In the genomic region with DNA sequence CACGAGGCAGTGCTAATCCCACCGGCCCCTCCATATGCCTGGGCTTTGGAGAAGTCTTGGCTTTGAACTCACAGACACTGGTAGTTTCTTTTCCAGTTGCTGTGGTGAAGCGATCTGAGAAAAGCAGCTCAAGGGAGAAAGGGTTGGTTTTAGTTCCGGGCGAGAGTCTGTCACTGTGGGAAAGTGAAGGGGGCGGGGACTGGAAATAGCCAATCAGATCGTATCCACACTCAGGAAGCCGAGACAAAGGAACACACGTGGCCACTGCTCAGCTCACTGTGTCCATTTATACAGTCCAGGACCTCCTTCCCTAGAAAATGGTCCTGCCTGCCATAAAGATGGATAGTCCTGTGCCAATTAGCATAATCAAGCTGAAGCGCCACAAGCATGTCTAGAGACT, we compare ENCODE assay signal across 18 mouse cellular contexts. TPM values are rescaled to one million over a fixed set of nuclear protein-coding genes. Genes with fewer than 3 reads are reported as not detected.
DNase-seq lines count a peak whose midpoint lies in the region; ATAC-seq and TF ChIP-seq lines count a peak whose summit lies in the region.
"Had no signal": no experiment of that assay in that cellular context is flagged by ENCODE, and none has a peak within 500 bp of the region (broad histone marks: within the 10 kb centered on the region; RNA-seq: fewer than 3 reads in every experiment).

No protein-coding gene starts in this region.

- WGBS in forebrain, embryonic 10.5 days, result 86% methylated on average over 10 of the region's 10 CpGs
- WGBS in forebrain, embryonic 12.5 days, result 82% methylated on average over 10 of the region's 10 CpGs
- WGBS in hindbrain, postnatal 0 days, result 65% methylated on average over 10 of the region's 10 CpGs
- 59% methylated on average over 10 of the region's 10 CpGs for WGBS in hindbrain, embryonic 16.5 days
- WGBS in forebrain, postnatal 0 days, result 58% methylated on average over 10 of the region's 10 CpGs
- 83% methylated on average over 10 of the region's 10 CpGs for WGBS in kidney, embryonic 16.5 days

- no peak for ATAC-seq in forebrain, embryonic 12.5 days (ENCODE audit: low FRiP score)
- peak; percentile 58; the same call in 1 of the 2 replicates for ATAC-seq in hindbrain, postnatal 0 days
- ATAC-seq in hindbrain, embryonic 16.5 days, result no peak
- 0 out of 2 replicates have a peak, but pooled peaks have one; percentile 27 for ATAC-seq in forebrain, postnatal 0 days
- no peak for ATAC-seq in kidney, embryonic 16.5 days (ENCODE audit: low FRiP score, low TSS enrichment)
- ATAC-seq: inflammation-experienced regulatory T-cells, adult 6 months had no signal

- 0 out of 2 replicates have a peak overlapping the region, but pooled peaks have one; percentile 8 for H3K27ac ChIP-seq in forebrain, embryonic 10.5 days
- no peak overlapping the region for H3K27ac ChIP-seq in forebrain, embryonic 12.5 days
- peak overlapping the region; percentile 16; the same call in 1 of the 2 replicates for H3K27ac ChIP-seq in hindbrain, postnatal 0 days
- no peak overlapping the region for H3K27ac ChIP-seq in hindbrain, embryonic 16.5 days (ENCODE audit: low read depth, low read length)
- H3K27ac ChIP-seq in forebrain, postnatal 0 days (ENCODE audit: low read depth, low read length), result no peak overlapping the region
- H3K27ac ChIP-seq in kidney, embryonic 16.5 days (ENCODE audit: low read length), result no peak overlapping the region
- H3K27ac ChIP-seq: liver, embryonic 14.5 days; midbrain, embryonic 10.5 days; neural tube, embryonic 13.5 days had no signal

- H3K36me3 ChIP-seq in forebrain, embryonic 10.5 days (replicated peaks), result no peaks in the 10 kb centered on the region
- no peaks in the 10 kb centered on the region for H3K36me3 ChIP-seq in forebrain, embryonic 12.5 days (replicated peaks)
- no peaks in the 10 kb centered on the region for H3K36me3 ChIP-seq in hindbrain, postnatal 0 days (ENCODE audit: insufficient read depth, low read length)
- no peaks in the 10 kb centered on the region for H3K36me3 ChIP-seq in hindbrain, embryonic 16.5 days (ENCODE audit: control insufficient read depth, insufficient read depth, low read length)
- H3K36me3 ChIP-seq in forebrain, postnatal 0 days (ENCODE audit: insufficient read depth), result no peaks in the 10 kb centered on the region
- H3K36me3 ChIP-seq in kidney, embryonic 16.5 days (ENCODE audit: insufficient read depth, low read length), result no peaks in the 10 kb centered on the region
- H3K36me3 ChIP-seq: midbrain, embryonic 10.5 days; neural tube, embryonic 13.5 days had no signal

- no peak overlapping the region for H3K9ac ChIP-seq in forebrain, embryonic 12.5 days
- H3K9ac ChIP-seq in hindbrain, postnatal 0 days (replicated peaks; ENCODE audit: low read length), result no peak overlapping the region
- H3K9ac ChIP-seq in hindbrain, embryonic 16.5 days (ENCODE audit: low read depth, low read length), result no peak overlapping the region
- no peak overlapping the region for H3K9ac ChIP-seq in forebrain, postnatal 0 days
- no peak overlapping the region for H3K9ac ChIP-seq in kidney, embryonic 16.5 days (replicated peaks; ENCODE audit: low read length)
- H3K9ac ChIP-seq: liver, embryonic 14.5 days; neural tube, embryonic 13.5 days had no signal

- TF ChIP-seq CTCF in hindbrain, postnatal 0 days (IDR thresholded peaks at IDR 0.05; ENCODE audit: low read depth), result no peak
- no peak for TF ChIP-seq CTCF in forebrain, postnatal 0 days (IDR thresholded peaks at IDR 0.05; ENCODE audit: low read depth)

- peaks cover 5% of the 10 kb centered on the region for H3K4me1 ChIP-seq in forebrain, embryonic 10.5 days
- no peaks in the 10 kb centered on the region for H3K4me1 ChIP-seq in forebrain, embryonic 12.5 days
- H3K4me1 ChIP-seq in hindbrain, postnatal 0 days (ENCODE audit: insufficient read depth, low read length), result 0 out of 2 replicates have a peak, but pooled peaks cover 8% of the 10 kb centered on the region
- H3K4me1 ChIP-seq in hindbrain, embryonic 16.5 days (ENCODE audit: control insufficient read depth, insufficient read depth, low read depth, low read length), result peaks cover 3% of the 10 kb centered on the region; the same call in 1 of the 2 replicates
- no peaks in the 10 kb centered on the region for H3K4me1 ChIP-seq in forebrain, postnatal 0 days (ENCODE audit: insufficient read depth)
- peaks cover 10% of the 10 kb centered on the region; the same call in 1 of the 2 replicates for H3K4me1 ChIP-seq in kidney, embryonic 16.5 days (ENCODE audit: insufficient read depth, low read length)

- H3K27me3 ChIP-seq in forebrain, embryonic 10.5 days (ENCODE audit: poor library complexity, severe bottlenecking), result no peaks in the 10 kb centered on the region
- H3K27me3 ChIP-seq in forebrain, embryonic 12.5 days, result 0 out of 2 replicates have a peak, but pooled peaks cover 2% of the 10 kb centered on the region
- no peaks in the 10 kb centered on the region for H3K27me3 ChIP-seq in hindbrain, postnatal 0 days (ENCODE audit: insufficient read depth, low read length)
- H3K27me3 ChIP-seq in hindbrain, embryonic 16.5 days (replicated peaks; ENCODE audit: control insufficient read depth, insufficient read depth, low read length), result no peaks in the 10 kb centered on the region
- H3K27me3 ChIP-seq in forebrain, postnatal 0 days (ENCODE audit: insufficient read depth, low read length), result no peaks in the 10 kb centered on the region
- no peaks in the 10 kb centered on the region for H3K27me3 ChIP-seq in kidney, embryonic 16.5 days (ENCODE audit: insufficient read depth, low read length)
- H3K27me3 ChIP-seq: neural tube, embryonic 13.5 days had no signal

- no peak overlapping the region for H3K4me2 ChIP-seq in forebrain, embryonic 12.5 days
- H3K4me2 ChIP-seq in hindbrain, postnatal 0 days (ENCODE audit: low read depth, low read length), result no peak overlapping the region
- no peak overlapping the region for H3K4me2 ChIP-seq in hindbrain, embryonic 16.5 days (ENCODE audit: low read length)
- no peak overlapping the region for H3K4me2 ChIP-seq in forebrain, postnatal 0 days (ENCODE audit: low read depth)
- H3K4me2 ChIP-seq in kidney, embryonic 16.5 days (replicated peaks; ENCODE audit: low read depth, low read length), result no peak overlapping the region
- H3K4me2 ChIP-seq: neural tube, embryonic 13.5 days had no signal

- DNase-seq in forebrain, embryonic 10.5 days (ENCODE audit: extremely low spot score, low spot score), result no peak
- DNase-seq in hindbrain, postnatal 0 days (ENCODE audit: low spot score), result no peak
- peak; percentile 14 for DNase-seq in ES-CJ7 (ENCODE audit: low read depth, low spot score)
- DNase-seq in forebrain, postnatal 0 days, result no peak
- DNase-seq in urinary bladder, adult 18-20 months (ENCODE audit: low spot score in 2 of 2), result no peak
- DNase-seq: B cell, adult 2 months; cerebellum, adult 8-10 months; gastrocnemius, postnatal 14 days; kidney, postnatal 25 days; layer of hippocampus, postnatal 36 days; thymus, postnatal 36 days had no signal

- no peaks in the 10 kb centered on the region for H3K9me3 ChIP-seq in forebrain, embryonic 10.5 days
- no peaks in the 10 kb centered on the region for H3K9me3 ChIP-seq in forebrain, embryonic 12.5 days
- H3K9me3 ChIP-seq in hindbrain, postnatal 0 days (ENCODE audit: low read length), result no peaks in the 10 kb centered on the region
- no peaks in the 10 kb centered on the region for H3K9me3 ChIP-seq in hindbrain, embryonic 16.5 days (ENCODE audit: control insufficient read depth, low read length)
- no peaks in the 10 kb centered on the region for H3K9me3 ChIP-seq in forebrain, postnatal 0 days (ENCODE audit: low read length)
- H3K9me3 ChIP-seq in kidney, embryonic 16.5 days (ENCODE audit: low read length), result no peaks in the 10 kb centered on the region
- H3K9me3 ChIP-seq: midbrain, embryonic 10.5 days; neural tube, embryonic 13.5 days had no signal

- no peak overlapping the region for H3K4me3 ChIP-seq in forebrain, embryonic 10.5 days
- H3K4me3 ChIP-seq in forebrain, embryonic 12.5 days (replicated peaks), result no peak overlapping the region
- H3K4me3 ChIP-seq in hindbrain, postnatal 0 days (ENCODE audit: low read length), result no peak overlapping the region
- no peak overlapping the region for H3K4me3 ChIP-seq in hindbrain, embryonic 16.5 days (ENCODE audit: low read length)
- no peak overlapping the region for H3K4me3 ChIP-seq in forebrain, postnatal 0 days (ENCODE audit: low read depth, low read length)
- no peak overlapping the region for H3K4me3 ChIP-seq in kidney, embryonic 16.5 days (ENCODE audit: low read length)
- H3K4me3 ChIP-seq: midbrain, embryonic 10.5 days; neural tube, embryonic 13.5 days had no signal

RNA-seq across cellular contexts. Expression of a gene that starts 57.2 kb away (rescaled TPM):
- polyA plus RNA-seq in forebrain, embryonic 10.5 days (2016; fragmentation: Nextera tagmentation; extraction: Ambion mirVana), result 5.2 and 5.5 TPM in 2 replicates
- polyA plus RNA-seq in forebrain, embryonic 12.5 days (2016; fragmentation: Nextera tagmentation; extraction: Ambion mirVana), result 7.5 and 7.8 TPM in 2 replicates
- 21.7 and 23.1 TPM in 2 replicates for total RNA-seq in hindbrain, postnatal 0 days (2014; rRNA removed)
- polyA plus RNA-seq in hindbrain, postnatal 0 days (2015; fragmentation: Nextera tagmentation; extraction: Ambion mirVana), result 7.2 and 7.7 TPM in 2 replicates
- polyA plus RNA-seq in hindbrain, embryonic 16.5 days (2015; fragmentation: Nextera tagmentation; extraction: Ambion mirVana), result 8.4 and 10.5 TPM in 2 replicates
- total RNA-seq in forebrain, postnatal 0 days (2014; rRNA removed), result 13.9 and 20.8 TPM in 2 replicates
- 6.3 and 6.5 TPM in 2 replicates for polyA plus RNA-seq in forebrain, postnatal 0 days (2015; fragmentation: Nextera tagmentation; extraction: Ambion mirVana)
- 33.8 and 35.9 TPM in 2 replicates for polyA plus RNA-seq in kidney, embryonic 16.5 days (2015; fragmentation: Nextera tagmentation; extraction: Ambion mirVana)

Comparison
In these comparisons a context has a peak if more than half of its experiments do, and no peak if none do; other contexts are left out.
1. H3K27ac ChIP-seq: peak in forebrain, embryonic 10.5 days (single experiment) and hindbrain, postnatal 0 days (single experiment); none in forebrain, embryonic 12.5 days (single experiment), hindbrain, embryonic 16.5 days (single experiment), forebrain, postnatal 0 days (single experiment) and kidney, embryonic 16.5 days (single experiment).
2. ATAC-seq: peak in hindbrain, postnatal 0 days (single experiment) and forebrain, postnatal 0 days (single experiment); none in forebrain, embryonic 12.5 days (single experiment), hindbrain, embryonic 16.5 days (single experiment) and kidney, embryonic 16.5 days (single experiment).